In the genomic region with DNA sequence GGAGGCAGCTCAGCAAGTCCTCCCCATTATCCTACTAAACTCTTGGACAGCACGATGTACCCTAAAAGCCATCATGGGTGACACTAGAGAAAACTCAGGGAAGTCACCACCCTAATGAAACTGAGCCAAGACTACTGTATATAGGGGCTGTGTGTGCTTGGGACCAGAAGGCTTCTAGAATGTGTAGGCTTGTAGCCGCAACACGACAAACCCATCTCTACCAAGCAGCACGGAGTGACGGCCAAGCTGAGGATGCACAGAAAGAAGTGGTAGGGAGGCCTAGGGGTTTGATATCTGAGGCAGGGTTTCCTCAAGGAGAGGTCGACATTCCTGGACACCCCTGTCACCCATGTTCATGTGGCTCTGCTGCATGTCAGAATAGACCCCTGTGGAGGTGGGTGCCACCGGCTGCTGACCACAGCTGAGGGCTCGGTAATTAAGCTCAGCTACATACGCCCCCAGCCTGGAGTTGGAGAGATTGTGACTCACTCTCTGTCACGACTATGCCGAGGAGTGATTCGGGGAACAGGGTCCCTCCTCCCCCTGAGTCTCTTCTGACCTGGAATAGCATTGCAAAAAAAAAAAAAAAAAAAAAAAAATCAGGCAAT, we compare ENCODE assay signal across 25 mouse cellular contexts.
DNase-seq lines count a peak whose midpoint lies in the region; ATAC-seq and TF ChIP-seq lines count a peak whose summit lies in the region.
"Had no signal": no experiment of that assay in that cellular context is flagged by ENCODE, and none has a peak within 500 bp of the region (broad histone marks: within the 10 kb centered on the region; RNA-seq: fewer than 3 reads in every experiment).

No protein-coding gene starts in this region.

- H3K4me2 ChIP-seq in intestine, postnatal 0 days (replicated peaks; ENCODE audit: low read depth), result no peak overlapping the region
- H3K4me2 ChIP-seq: forebrain, embryonic 12.5 days; heart, embryonic 12.5 days; hindbrain, embryonic 12.5 days had no signal

- DNase-seq in left cerebral cortex, adult 11 months (ENCODE audit: low spot score), result peak; percentile 57
- no peak for DNase-seq in left cerebral cortex, postnatal 4 days
- DNase-seq in layer of hippocampus, adult 8-10 months (ENCODE audit: low spot score in 2 of 2), result peak; percentile 39 to 45
- peak; percentile 57 to 92 for DNase-seq in left cerebral cortex, postnatal 25 days (ENCODE audit: low spot score in 2 of 2)
- DNase-seq in right cerebral cortex, postnatal 36 days (ENCODE audit: low spot score in 2 of 2), result peak; percentile 63 to 76
- no peak for DNase-seq in natural killer cell, adult 2 months (ENCODE audit: low spot score in 2 of 2)
- no peak for DNase-seq in embryo, embryonic 9.5 days (ENCODE audit: extremely low spot score)
- DNase-seq: adrenal gland, postnatal 25 days; cerebellum, adult 18-20 months; cerebellum, postnatal 25 days; gastrocnemius, adult 2 months; heart, adult 11 months; heart, postnatal 14 days; kidney, adult 8-10 months; kidney, postnatal 14 days; lung, adult 18-20 months; retina, postnatal 1 day; thymus, postnatal 14 days had no signal

- H3K4me1 ChIP-seq in intestine, postnatal 0 days (replicated peaks; ENCODE audit: control insufficient read depth, insufficient read depth, low read length), result no peaks in the 10 kb centered on the region
- H3K4me1 ChIP-seq: heart, embryonic 12.5 days; megakaryocyte, embryonic 14.5 days had no signal

- intact Hi-C loops in left cerebral cortex, postnatal 4 days (cut with DNase I), result no loop called here
- intact Hi-C loops in left cerebral cortex, postnatal 25 days (cut with DNase I), result loop anchor here (1.0 to 2.0 kb wide), 3 partner anchors 30 to 48 kb away; no protein-coding TSS in a partner anchor

- no peaks in the 10 kb centered on the region for H3K36me3 ChIP-seq in intestine, postnatal 0 days (ENCODE audit: control insufficient read depth, insufficient read depth)
- H3K36me3 ChIP-seq: forebrain, embryonic 12.5 days; heart, embryonic 12.5 days; hindbrain, embryonic 12.5 days had no signal

- no peak overlapping the region for H3K27ac ChIP-seq in intestine, postnatal 0 days (ENCODE audit: low read depth, low read length)
- H3K27ac ChIP-seq: forebrain, embryonic 12.5 days; gastrocnemius, adult 2 months; hindbrain, embryonic 12.5 days had no signal

- no peak overlapping the region for H3K4me3 ChIP-seq in intestine, postnatal 0 days (ENCODE audit: low read depth, low read length)
- H3K4me3 ChIP-seq: forebrain, embryonic 12.5 days; gastrocnemius, adult 2 months; heart, embryonic 12.5 days; hindbrain, embryonic 12.5 days; megakaryocyte, embryonic 14.5 days had no signal

- no peak for ATAC-seq in intestine, postnatal 0 days
- ATAC-seq: midbrain, embryonic 16.5 days had no signal

- H3K9me3 ChIP-seq in intestine, postnatal 0 days (ENCODE audit: control insufficient read depth), result no peaks in the 10 kb centered on the region
- H3K9me3 ChIP-seq: forebrain, embryonic 12.5 days; hindbrain, embryonic 12.5 days had no signal

- no peak for TF ChIP-seq CTCF in intestine, postnatal 0 days (IDR thresholded peaks at IDR 0.05; ENCODE audit: low read depth)

- 83% methylated on average over 12 of the region's 12 CpGs for WGBS in intestine, postnatal 0 days

- no peaks in the 10 kb centered on the region for H3K27me3 ChIP-seq in intestine, postnatal 0 days (replicated peaks; ENCODE audit: control insufficient read depth, insufficient read depth, low read length)
- H3K27me3 ChIP-seq: CH12.LX; forebrain, embryonic 12.5 days; heart, embryonic 12.5 days; hindbrain, embryonic 12.5 days; megakaryocyte, embryonic 14.5 days had no signal

- no peak overlapping the region for H3K9ac ChIP-seq in intestine, postnatal 0 days (ENCODE audit: low read depth, low read length)
- H3K9ac ChIP-seq: forebrain, embryonic 12.5 days; heart, embryonic 12.5 days; hindbrain, embryonic 12.5 days had no signal

Comparison
In these comparisons a context has a peak if more than half of its experiments do, and no peak if none do; other contexts are left out.
1. DNase-seq: peak in left cerebral cortex, adult 11 months (single experiment), layer of hippocampus, adult 8-10 months (2 of 2), left cerebral cortex, postnatal 25 days (2 of 2) and right cerebral cortex, postnatal 36 days (2 of 2); none in left cerebral cortex, postnatal 4 days (single experiment), natural killer cell, adult 2 months (0 of 2) and embryo, embryonic 9.5 days (single experiment).